In genomic region chr8:70220236-70220840, GRCm38 (mm10) we compare ENCODE assay signal across 11 mouse cellular contexts. TPM values are rescaled to one million over a fixed set of nuclear protein-coding genes. Genes with fewer than 3 reads are reported as not detected.
DNase-seq lines count a peak whose midpoint lies in the region; ATAC-seq lines count a peak whose summit lies in the region.
"Had no signal": no experiment of that assay in that cellular context is flagged by ENCODE, and none has a peak within 500 bp of the region (broad histone marks: within the 10 kb centered on the region; RNA-seq: fewer than 3 reads in every experiment).

No protein-coding gene starts in this region.

- 0 out of 2 replicates have a peak, but pooled peaks cover 8% of the 10 kb centered on the region for H3K27me3 ChIP-seq in hindbrain, embryonic 13.5 days
- no peaks in the 10 kb centered on the region for H3K27me3 ChIP-seq in hindbrain, embryonic 14.5 days (ENCODE audit: control insufficient read depth, insufficient read depth, low read length)
- no peaks in the 10 kb centered on the region for H3K27me3 ChIP-seq in liver, embryonic 16.5 days (ENCODE audit: control insufficient read depth, insufficient read depth, low read depth, low read length)

- DNase-seq in hindbrain, embryonic 14.5 days (ENCODE audit: low spot score) = no peak
- peak; percentile 76 for DNase-seq in heart, postnatal 4 days
- no peak for DNase-seq in thymus, postnatal 36 days
- DNase-seq in embryo, embryonic 11 days = no peak
- DNase-seq: thymus, adult 2 months had no signal

- no peak overlapping the region for H3K27ac ChIP-seq in hindbrain, embryonic 13.5 days
- no peak overlapping the region for H3K27ac ChIP-seq in hindbrain, embryonic 14.5 days
- H3K27ac ChIP-seq in brown adipose tissue, adult 24 weeks (replicated peaks; ENCODE audit: low read depth, low read length) = peak overlapping the region; percentile 100
- H3K27ac ChIP-seq in liver, embryonic 16.5 days (ENCODE audit: low read length) = peak overlapping the region; percentile 53
- H3K27ac ChIP-seq: embryonic facial prominence, embryonic 13.5 days; hindbrain, embryonic 12.5 days had no signal

- H3K4me3 ChIP-seq in hindbrain, embryonic 13.5 days = no peak overlapping the region
- no peak overlapping the region for H3K4me3 ChIP-seq in hindbrain, embryonic 14.5 days (replicated peaks; ENCODE audit: low read length)
- no peak overlapping the region for H3K4me3 ChIP-seq in brown adipose tissue, adult 24 weeks (ENCODE audit: insufficient read depth, low read depth, low read length)
- H3K4me3 ChIP-seq in liver, embryonic 16.5 days (ENCODE audit: low read depth, low read length) = no peak overlapping the region
- H3K4me3 ChIP-seq: embryonic facial prominence, embryonic 13.5 days; hindbrain, embryonic 12.5 days had no signal

- no peak for ATAC-seq in hindbrain, embryonic 13.5 days (ENCODE audit: low FRiP score)
- no peak for ATAC-seq in hindbrain, embryonic 14.5 days (ENCODE audit: low FRiP score)
- ATAC-seq in liver, embryonic 16.5 days (ENCODE audit: low read depth) = peak; percentile 35
- ATAC-seq: lung, postnatal 0 days had no signal

- H3K9ac ChIP-seq in hindbrain, embryonic 13.5 days = 0 out of 2 replicates have a peak overlapping the region, but pooled peaks have one; percentile 13
- H3K9ac ChIP-seq in hindbrain, embryonic 14.5 days = no peak overlapping the region
- no peak overlapping the region for H3K9ac ChIP-seq in liver, embryonic 16.5 days (ENCODE audit: low read depth, low read length)
- H3K9ac ChIP-seq: embryonic facial prominence, embryonic 13.5 days; hindbrain, embryonic 12.5 days had no signal

- peaks cover 7% of the 10 kb centered on the region for H3K4me1 ChIP-seq in hindbrain, embryonic 13.5 days (replicated peaks)
- H3K4me1 ChIP-seq in hindbrain, embryonic 14.5 days (replicated peaks; ENCODE audit: control insufficient read depth, insufficient read depth, low read length) = no peaks in the 10 kb centered on the region
- peaks cover 32% of the 10 kb centered on the region for H3K4me1 ChIP-seq in brown adipose tissue, adult 24 weeks (ENCODE audit: control insufficient read depth, insufficient read depth, insufficient read length, low read length)
- H3K4me1 ChIP-seq in liver, embryonic 16.5 days (ENCODE audit: control insufficient read depth, low read depth, low read length) = peaks cover 21% of the 10 kb centered on the region
- H3K4me1 ChIP-seq: embryonic facial prominence, embryonic 13.5 days; hindbrain, embryonic 12.5 days had no signal

- peaks cover 53% of the 10 kb centered on the region for H3K36me3 ChIP-seq in hindbrain, embryonic 13.5 days
- H3K36me3 ChIP-seq in hindbrain, embryonic 14.5 days (replicated peaks; ENCODE audit: control insufficient read depth, insufficient read depth) = peaks cover 43% of the 10 kb centered on the region
- H3K36me3 ChIP-seq in liver, embryonic 16.5 days (ENCODE audit: control insufficient read depth, insufficient read depth) = peaks cover 8% of the 10 kb centered on the region

- no peak overlapping the region for H3K4me2 ChIP-seq in hindbrain, embryonic 13.5 days
- no peak overlapping the region for H3K4me2 ChIP-seq in hindbrain, embryonic 14.5 days (replicated peaks)
- H3K4me2 ChIP-seq in liver, embryonic 16.5 days (ENCODE audit: low read depth, low read length) = no peak overlapping the region
- H3K4me2 ChIP-seq: embryonic facial prominence, embryonic 13.5 days; hindbrain, embryonic 12.5 days had no signal

- H3K9me3 ChIP-seq in hindbrain, embryonic 13.5 days = no peaks in the 10 kb centered on the region
- no peaks in the 10 kb centered on the region for H3K9me3 ChIP-seq in hindbrain, embryonic 14.5 days (ENCODE audit: control insufficient read depth, low read length)
- no peaks in the 10 kb centered on the region for H3K9me3 ChIP-seq in liver, embryonic 16.5 days (replicated peaks; ENCODE audit: control insufficient read depth, low read length)
- H3K9me3 ChIP-seq: embryonic facial prominence, embryonic 13.5 days; hindbrain, embryonic 12.5 days had no signal

- WGBS in hindbrain, embryonic 13.5 days = 81% methylated on average over 8 of the region's 8 CpGs
- 73% methylated on average over 8 of the region's 8 CpGs for WGBS in hindbrain, embryonic 14.5 days
- WGBS in liver, embryonic 16.5 days (ENCODE audit: insufficient replicate concordance) = 69% methylated on average over 8 of the region's 8 CpGs

RNA-seq across cellular contexts. Expression of gene Slc25a42, which starts 8.2 kb away (rescaled TPM):
- polyA plus RNA-seq in hindbrain, embryonic 13.5 days (2015; fragmentation: Nextera tagmentation; extraction: Ambion mirVana) = 5.3 and 5.4 TPM in 2 replicates
- polyA plus RNA-seq in hindbrain, embryonic 14.5 days (2014; fragmentation: Nextera tagmentation; extraction: Ambion mirVana) = 6.5 and 6.9 TPM in 2 replicates
- 75.9 and 89.9 TPM in 2 replicates for polyA plus RNA-seq in brown adipose tissue, adult 24 weeks (2012; ENCODE audit: insufficient read depth, insufficient read length, missing spikeins)
- total RNA-seq in heart, postnatal 4 days (2021) = 10 to 100 TPM; 25.9 to 28.0 TPM
- polyA plus RNA-seq in liver, embryonic 16.5 days (2015; fragmentation: Nextera tagmentation; extraction: Ambion mirVana) = 8.4 and 12.0 TPM in 2 replicates

RNA-seq across cellular contexts. Expression of gene Sugp2, which starts 13.7 kb away (rescaled TPM):
- 72.1 and 81.8 TPM in 2 replicates for polyA plus RNA-seq in hindbrain, embryonic 13.5 days (2015; fragmentation: Nextera tagmentation; extraction: Ambion mirVana)
- polyA plus RNA-seq in hindbrain, embryonic 14.5 days (2014; fragmentation: Nextera tagmentation; extraction: Ambion mirVana) = 77.8 and 78.8 TPM in 2 replicates
- polyA plus RNA-seq in brown adipose tissue, adult 24 weeks (2012; ENCODE audit: insufficient read depth, insufficient read length, missing spikeins) = 5.9 and 10.4 TPM in 2 replicates
- 10 to 100 TPM; 52.2 to 55.4 TPM for total RNA-seq in heart, postnatal 4 days (2021)
- polyA plus RNA-seq in liver, embryonic 16.5 days (2015; fragmentation: Nextera tagmentation; extraction: Ambion mirVana) = 10.8 and 11.9 TPM in 2 replicates

RNA-seq across cellular contexts. Expression of gene Armc6, which starts 13.9 kb away (rescaled TPM):
- 79.1 and 89.7 TPM in 2 replicates for polyA plus RNA-seq in hindbrain, embryonic 13.5 days (2015; fragmentation: Nextera tagmentation; extraction: Ambion mirVana)
- polyA plus RNA-seq in hindbrain, embryonic 14.5 days (2014; fragmentation: Nextera tagmentation; extraction: Ambion mirVana) = 97.6 and 102 TPM in 2 replicates
- polyA plus RNA-seq in brown adipose tissue, adult 24 weeks (2012; ENCODE audit: insufficient read depth, insufficient read length, missing spikeins) = 5.0 and 6.7 TPM in 2 replicates
- 10 to 100 TPM; 10.2 to 10.6 TPM for total RNA-seq in heart, postnatal 4 days (2021)
- 12.1 and 12.7 TPM in 2 replicates for polyA plus RNA-seq in liver, embryonic 16.5 days (2015; fragmentation: Nextera tagmentation; extraction: Ambion mirVana)

RNA-seq across cellular contexts. Expression of gene Tmem161a, which starts 48.2 kb away (rescaled TPM):
- polyA plus RNA-seq in hindbrain, embryonic 13.5 days (2015; fragmentation: Nextera tagmentation; extraction: Ambion mirVana) = 44.3 and 52.3 TPM in 2 replicates
- polyA plus RNA-seq in hindbrain, embryonic 14.5 days (2014; fragmentation: Nextera tagmentation; extraction: Ambion mirVana) = 37.4 and 39.9 TPM in 2 replicates
- 20.3 and 22.0 TPM in 2 replicates for polyA plus RNA-seq in brown adipose tissue, adult 24 weeks (2012; ENCODE audit: insufficient read depth, insufficient read length, missing spikeins)
- total RNA-seq in heart, postnatal 4 days (2021) = 100 to 1,000 TPM; 100 to 110 TPM
- 26.8 and 28.4 TPM in 2 replicates for polyA plus RNA-seq in liver, embryonic 16.5 days (2015; fragmentation: Nextera tagmentation; extraction: Ambion mirVana)

Comparison
In these comparisons a context has a peak if more than half of its experiments do, and no peak if none do; other contexts are left out.
1. H3K27ac ChIP-seq: peak in brown adipose tissue, adult 24 weeks (single experiment) and liver, embryonic 16.5 days (single experiment); none in hindbrain, embryonic 13.5 days (single experiment) and hindbrain, embryonic 14.5 days (single experiment).